9 mouse cellular contexts compared by ENCODE assay signal in the genomic region with DNA sequence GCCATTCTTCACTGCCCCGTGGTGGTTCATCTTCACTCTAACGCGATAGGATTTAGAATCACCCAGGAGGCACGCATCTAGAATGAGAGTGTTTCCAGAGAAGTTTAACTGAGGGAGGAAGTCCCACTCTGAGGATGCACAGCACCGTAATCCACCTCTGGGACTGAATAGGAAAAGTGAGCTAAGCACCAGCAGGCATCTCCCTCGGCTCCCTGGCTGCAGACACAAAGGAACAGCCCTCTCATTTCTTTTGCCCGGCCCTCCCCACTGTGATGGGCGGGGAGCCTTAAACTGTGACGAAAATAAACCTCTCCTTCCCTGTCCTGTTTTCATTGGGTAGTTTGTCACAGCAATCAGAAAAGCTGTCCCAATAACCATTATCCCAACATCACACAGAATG.
DNase-seq lines count a peak whose midpoint lies in the region; ATAC-seq and TF ChIP-seq lines count a peak whose summit lies in the region.
"Had no signal": no experiment of that assay in that cellular context is flagged by ENCODE, and none has a peak within 500 bp of the region (broad histone marks: within the 10 kb centered on the region; RNA-seq: fewer than 3 reads in every experiment).

No protein-coding gene starts in this region.

- no peaks in the 10 kb centered on the region for H3K27me3 ChIP-seq in heart, embryonic 15.5 days
- no peaks in the 10 kb centered on the region for H3K27me3 ChIP-seq in embryonic facial prominence, embryonic 14.5 days (replicated peaks; ENCODE audit: control insufficient read depth, insufficient read depth, low read length)
- H3K27me3 ChIP-seq in hindbrain, postnatal 0 days (ENCODE audit: insufficient read depth, low read length): no peaks in the 10 kb centered on the region
- no peaks in the 10 kb centered on the region for H3K27me3 ChIP-seq in midbrain, embryonic 15.5 days (replicated peaks)

- peaks cover 18% of the 10 kb centered on the region for H3K4me1 ChIP-seq in heart, embryonic 15.5 days (replicated peaks)
- H3K4me1 ChIP-seq in embryonic facial prominence, embryonic 14.5 days (ENCODE audit: control insufficient read depth, insufficient read depth, low read length): peaks cover 24% of the 10 kb centered on the region
- peaks cover 11% of the 10 kb centered on the region for H3K4me1 ChIP-seq in hindbrain, postnatal 0 days (ENCODE audit: insufficient read depth, low read length)
- H3K4me1 ChIP-seq in midbrain, embryonic 15.5 days: peaks cover 16% of the 10 kb centered on the region

- no peak for TF ChIP-seq CTCF in hindbrain, postnatal 0 days (IDR thresholded peaks at IDR 0.05; ENCODE audit: low read depth)

- WGBS in heart, embryonic 15.5 days: 4% methylated on average over 9 of the region's 9 CpGs
- WGBS in embryonic facial prominence, embryonic 14.5 days: 3% methylated on average over 9 of the region's 9 CpGs
- 3% methylated on average over 9 of the region's 9 CpGs for WGBS in hindbrain, postnatal 0 days
- WGBS in midbrain, embryonic 15.5 days: under 1% methylated on average over 9 of the region's 9 CpGs

- H3K4me2 ChIP-seq in heart, embryonic 15.5 days: peak overlapping the region; percentile 66
- peak overlapping the region; percentile 55 for H3K4me2 ChIP-seq in embryonic facial prominence, embryonic 14.5 days (ENCODE audit: low read depth, low read length)
- peak overlapping the region; percentile 44 for H3K4me2 ChIP-seq in hindbrain, postnatal 0 days (ENCODE audit: low read depth, low read length)
- H3K4me2 ChIP-seq in midbrain, embryonic 15.5 days: peak overlapping the region; percentile 36

- H3K9me3 ChIP-seq in heart, embryonic 15.5 days (replicated peaks): no peaks in the 10 kb centered on the region
- no peaks in the 10 kb centered on the region for H3K9me3 ChIP-seq in embryonic facial prominence, embryonic 14.5 days (ENCODE audit: control insufficient read depth, low read length)
- H3K9me3 ChIP-seq in hindbrain, postnatal 0 days (ENCODE audit: low read length): no peaks in the 10 kb centered on the region
- no peaks in the 10 kb centered on the region for H3K9me3 ChIP-seq in midbrain, embryonic 15.5 days
- H3K9me3 ChIP-seq: G1E had no signal

- H3K4me3 ChIP-seq in heart, embryonic 15.5 days: peak overlapping the region; percentile 37
- peak overlapping the region; percentile 26 for H3K4me3 ChIP-seq in embryonic facial prominence, embryonic 14.5 days (ENCODE audit: low read depth, low read length)
- H3K4me3 ChIP-seq in hindbrain, postnatal 0 days (ENCODE audit: low read length): 0 out of 2 replicates have a peak overlapping the region, but pooled peaks have one; percentile 11
- H3K4me3 ChIP-seq in midbrain, embryonic 15.5 days: peak overlapping the region; percentile 3; the same call in 1 of the 2 replicates

- intact Hi-C loops in heart, postnatal 25 days (cut with DNase I): loop anchor here (10.0 kb wide), 1 partner anchor 953 kb away; no protein-coding TSS in a partner anchor
- intact Hi-C loops in left cerebral cortex, postnatal 36 days (cut with DNase I): loop anchor here (5.0 to 10.0 kb wide), 2 partner anchors 50 to 363 kb away; no protein-coding TSS in a partner anchor

- no peak overlapping the region for H3K9ac ChIP-seq in heart, embryonic 15.5 days
- H3K9ac ChIP-seq in embryonic facial prominence, embryonic 14.5 days (ENCODE audit: low read depth, low read length): peak overlapping the region; percentile 46
- H3K9ac ChIP-seq in hindbrain, postnatal 0 days (replicated peaks; ENCODE audit: low read length): no peak overlapping the region
- no peak overlapping the region for H3K9ac ChIP-seq in midbrain, embryonic 15.5 days

- no peak overlapping the region for H3K27ac ChIP-seq in heart, embryonic 15.5 days
- H3K27ac ChIP-seq in embryonic facial prominence, embryonic 14.5 days (replicated peaks; ENCODE audit: low read depth, low read length): no peak overlapping the region
- H3K27ac ChIP-seq in hindbrain, postnatal 0 days: no peak overlapping the region
- H3K27ac ChIP-seq in midbrain, embryonic 15.5 days: no peak overlapping the region

- H3K36me3 ChIP-seq in heart, embryonic 15.5 days: no peaks in the 10 kb centered on the region
- H3K36me3 ChIP-seq in embryonic facial prominence, embryonic 14.5 days (ENCODE audit: control insufficient read depth, insufficient read depth, low read length): no peaks in the 10 kb centered on the region
- no peaks in the 10 kb centered on the region for H3K36me3 ChIP-seq in hindbrain, postnatal 0 days (ENCODE audit: insufficient read depth, low read length)
- no peaks in the 10 kb centered on the region for H3K36me3 ChIP-seq in midbrain, embryonic 15.5 days (replicated peaks)
- H3K36me3 ChIP-seq: G1E had no signal

- DNase-seq in heart, postnatal 25 days (ENCODE audit: low spot score): no peak
- DNase-seq in embryonic facial prominence, embryonic 14.5 days (ENCODE audit: low spot score): no peak
- no peak for DNase-seq in hindbrain, postnatal 0 days (ENCODE audit: low spot score)
- DNase-seq in left cerebral cortex, postnatal 36 days (ENCODE audit: low spot score in 2 of 2): no peak
- no peak for DNase-seq in frontal cortex, postnatal 25 days (ENCODE audit: low spot score in 2 of 2)
- no peak for DNase-seq in left cerebral cortex, adult 9 months (ENCODE audit: low spot score in 2 of 2)

- ATAC-seq in heart, embryonic 15.5 days (replicated peaks; ENCODE audit: insufficient number of reproducible peaks, insufficient read depth, low FRiP score, low read depth): no peak
- peak; percentile 48 for ATAC-seq in embryonic facial prominence, embryonic 14.5 days (ENCODE audit: low read depth)
- 0 out of 2 replicates have a peak, but pooled peaks have one; percentile 16 for ATAC-seq in hindbrain, postnatal 0 days
- no peak for ATAC-seq in midbrain, embryonic 15.5 days (replicated peaks)

Comparison
In these comparisons a context has a peak if more than half of its experiments do, and no peak if none do; other contexts are left out.
1. ATAC-seq: peak in embryonic facial prominence, embryonic 14.5 days (single experiment) and hindbrain, postnatal 0 days (single experiment); none in heart, embryonic 15.5 days (single experiment) and midbrain, embryonic 15.5 days (single experiment).
2. Peak in every context shown above with its lines, with median percentiles within 50 percentile points of each other: H3K4me2 ChIP-seq and H3K4me3 ChIP-seq.